Mouse (Mus musculus): ENCODE data around the gene Frem1. TPM values are rescaled to one million over a fixed set of nuclear protein-coding genes. Genes with fewer than 3 reads are reported as not detected.

Frem1 gene
- polyA plus RNA-seq, 1 experiment from 2014 or later: 6.6 TPM

GRCm38 (mm10) chr4:82860566-82860965 is 191.6 kb downstream of the Frem1 start:
- no peaks in the 10 kb centered on the region for H3K27me3 ChIP-seq (replicated peaks)
- WGBS: 43% methylated on average over 3 of the region's 3 CpGs
- peak; percentile 35; the same call in 1 of the 2 replicates for ATAC-seq

GRCm38 (mm10) chr4:82859131-82860125 is 192.7 kb downstream of the Frem1 start, which contains the start of gene Zdhhc21:
Zdhhc21 (minus strand) TSS chr4:82859958.
- Histone ChIP-seq H3K27me3 (replicated peaks) (no peaks in the 10 kb centered on the region), H3K9me3 (no peaks in the 10 kb centered on the region), H3K4me2 (replicated peaks) (peak within 1 kb of the TSS; percentile 84), H3K27ac (peak within 1 kb of the TSS; percentile 73), H3K4me3 (replicated peaks) (peak within 1 kb of the TSS; percentile 71), H3K36me3 (no peaks in the 10 kb centered on the region), H3K4me1 (replicated peaks) (no peaks in the 10 kb centered on the region), H3K9ac (peak within 1 kb of the TSS; percentile 77)
- ATAC-seq: peak; percentile 95
- under 1% methylated on average over 70 of the region's 82 CpGs for WGBS

More at GRCm38 (mm10) chr4:82860566-82860965, 191.6 kb downstream of the Frem1 start:
- Histone ChIP-seq H3K4me2 (replicated peaks) (no peak overlapping the region), H3K9ac (no peak overlapping the region), H3K9me3 (no peaks in the 10 kb centered on the region), H3K36me3 (no peaks in the 10 kb centered on the region), H3K4me3 (replicated peaks) (no peak overlapping the region), H3K4me1 (replicated peaks) (no peaks in the 10 kb centered on the region), H3K27ac (peak overlapping the region; percentile 56; the same call in 1 of the 2 replicates)

- peak overlapping the region; percentile 73; the same call in 1 of the 2 replicates for H3K27ac ChIP-seq
- no peaks in the 10 kb centered on the region for H3K36me3 ChIP-seq
- no peaks in the 10 kb centered on the region for H3K4me1 ChIP-seq (replicated peaks)
- WGBS: 28% methylated on average over 4 of the region's 4 CpGs
- H3K27me3 ChIP-seq (replicated peaks): no peaks in the 10 kb centered on the region
- peak overlapping the region; percentile 71 for H3K4me3 ChIP-seq (replicated peaks)
- peak overlapping the region; percentile 77; the same call in 1 of the 2 replicates for H3K9ac ChIP-seq
- ATAC-seq: no peak
- H3K9me3 ChIP-seq: no peaks in the 10 kb centered on the region
- peak overlapping the region; percentile 84 for H3K4me2 ChIP-seq (replicated peaks)
Measured at GRCm38 (mm10) chr4:82858431-82859010, 193.6 kb downstream of the Frem1 start.

GRCm38 (mm10) chr4:82856986-82857385 is 195.2 kb downstream of the Frem1 start:
- no peak for ATAC-seq
- H3K9ac ChIP-seq: no peak overlapping the region
- no peaks in the 10 kb centered on the region for H3K27me3 ChIP-seq (replicated peaks)
- H3K4me3 ChIP-seq (replicated peaks): no peak overlapping the region
- no peak overlapping the region for H3K4me2 ChIP-seq (replicated peaks)
- H3K27ac ChIP-seq: no peak overlapping the region
- 85% methylated on average over 3 of the region's 3 CpGs for WGBS
- H3K4me1 ChIP-seq (replicated peaks): no peaks in the 10 kb centered on the region
- H3K9me3 ChIP-seq: no peaks in the 10 kb centered on the region
- H3K36me3 ChIP-seq: no peaks in the 10 kb centered on the region

- no peak overlapping the region for H3K4me2 ChIP-seq (replicated peaks)
- H3K4me3 ChIP-seq (replicated peaks): no peak overlapping the region
- no peak overlapping the region for H3K9ac ChIP-seq
- H3K9me3 ChIP-seq: no peaks in the 10 kb centered on the region
- no peaks in the 10 kb centered on the region for H3K36me3 ChIP-seq
- 0 out of 2 replicates have a peak, but pooled peaks cover 2% of the 10 kb centered on the region for H3K4me1 ChIP-seq (replicated peaks)
- no peak overlapping the region for H3K27ac ChIP-seq
- no peak for ATAC-seq
- 79% methylated on average over 2 of the region's 2 CpGs for WGBS
- no peaks in the 10 kb centered on the region for H3K27me3 ChIP-seq (replicated peaks)
Measured at GRCm38 (mm10) chr4:82853809-82854208, 198.3 kb downstream of the Frem1 start.

- Histone ChIP-seq H3K4me3 (replicated peaks) (no peak overlapping the region), H3K27ac (no peak overlapping the region), H3K36me3 (no peaks in the 10 kb centered on the region), H3K4me1 (replicated peaks) (0 out of 2 replicates have a peak, but pooled peaks cover 2% of the 10 kb centered on the region), H3K27me3 (replicated peaks) (no peaks in the 10 kb centered on the region), H3K9ac (no peak overlapping the region), H3K4me2 (replicated peaks) (no peak overlapping the region), H3K9me3 (no peaks in the 10 kb centered on the region)
- WGBS: 53% methylated on average over 5 of the region's 5 CpGs
- ATAC-seq: peak; percentile 78
Measured at GRCm38 (mm10) chr4:82848552-82849234, 203.4 kb downstream of the Frem1 start.

Other genes with a start within 250 kb of the Frem1 start
- 15.0 and 17.7 TPM in 2 replicates for gene Zdhhc21, start 192.4 kb downstream of the Frem1 start, polyA plus RNA-seq (2015; fragmentation: Nextera tagmentation; extraction: Ambion mirVana)
- gene Cer1, start 167.2 kb downstream of the Frem1 start, polyA plus RNA-seq (2015; fragmentation: Nextera tagmentation; extraction: Ambion mirVana): 0.21 TPM in 1 of 2 replicates, not detected in the other